Mouse (Mus musculus) ovary, postnatal 36 days (tissue): ENCODE measurements around the gene Dhx32.

Experiments
- DNase-seq: peaks from one replicate; pipeline ENCODE4 v3.0.0; 2022; ENCODE audit warnings: low spot score, mixed read lengths

Dhx32 gene

DNA sequence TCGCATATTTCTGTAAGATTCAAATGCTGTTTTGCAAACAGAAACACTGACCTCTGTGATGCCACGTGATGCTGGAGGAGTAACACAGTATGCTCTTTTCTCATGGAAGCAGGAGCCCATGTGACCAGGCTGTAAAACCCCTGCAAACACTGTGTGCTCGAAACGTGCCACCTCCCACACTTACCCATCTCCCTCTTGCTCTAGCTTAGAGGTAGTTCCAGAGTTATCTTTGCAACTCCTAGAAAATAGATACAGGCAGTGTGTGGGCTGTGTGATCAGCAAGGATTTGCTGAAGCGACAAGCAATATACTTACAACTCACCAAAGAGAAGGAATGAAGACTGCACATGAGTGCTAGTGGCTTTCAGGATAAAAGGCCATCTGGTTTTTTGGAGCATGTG is 14.0 kb downstream of the Dhx32 start:
- DNase-seq: no peak

DNA sequence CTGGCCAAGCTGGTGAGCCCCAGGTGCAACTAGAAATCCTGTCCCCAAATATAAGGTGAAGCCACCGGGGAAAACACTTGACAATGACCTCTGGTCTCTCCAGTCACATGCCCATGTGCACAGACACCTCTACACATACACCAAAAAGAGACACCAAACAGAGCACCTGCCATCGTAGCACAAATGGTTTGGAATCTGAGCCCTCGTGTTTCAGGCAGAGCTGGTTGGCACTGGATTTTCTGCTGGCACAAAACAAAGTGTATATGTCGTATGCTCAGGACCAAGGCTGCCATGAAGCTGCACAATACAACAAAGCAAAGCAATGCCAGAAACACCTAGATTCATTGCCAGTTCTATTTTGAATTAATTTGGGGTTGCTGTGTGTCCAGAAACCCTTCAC is 14.5 kb downstream of the Dhx32 start:
- DNase-seq: no peak

DNA sequence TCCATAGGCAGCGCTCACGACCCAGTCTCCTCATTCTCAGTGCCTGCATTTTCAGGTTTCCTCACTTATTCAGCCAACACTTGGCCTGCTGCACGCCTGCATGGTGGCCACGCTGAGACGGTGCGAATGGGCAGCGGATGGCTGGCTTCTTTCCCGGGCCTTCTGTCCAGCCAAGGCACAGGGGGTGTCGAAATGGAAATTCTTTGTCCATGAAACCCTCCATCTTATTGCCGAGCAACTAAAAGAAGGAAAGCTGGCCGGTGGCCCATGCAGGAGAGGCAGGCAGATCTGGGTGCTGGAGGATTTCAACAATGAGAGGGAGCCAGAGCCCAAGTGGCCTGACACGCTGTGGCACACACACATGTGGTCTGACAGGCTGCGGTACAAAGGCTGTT is 16.7 kb downstream of the Dhx32 start:
- DNase-seq: peak; percentile 65

DNA sequence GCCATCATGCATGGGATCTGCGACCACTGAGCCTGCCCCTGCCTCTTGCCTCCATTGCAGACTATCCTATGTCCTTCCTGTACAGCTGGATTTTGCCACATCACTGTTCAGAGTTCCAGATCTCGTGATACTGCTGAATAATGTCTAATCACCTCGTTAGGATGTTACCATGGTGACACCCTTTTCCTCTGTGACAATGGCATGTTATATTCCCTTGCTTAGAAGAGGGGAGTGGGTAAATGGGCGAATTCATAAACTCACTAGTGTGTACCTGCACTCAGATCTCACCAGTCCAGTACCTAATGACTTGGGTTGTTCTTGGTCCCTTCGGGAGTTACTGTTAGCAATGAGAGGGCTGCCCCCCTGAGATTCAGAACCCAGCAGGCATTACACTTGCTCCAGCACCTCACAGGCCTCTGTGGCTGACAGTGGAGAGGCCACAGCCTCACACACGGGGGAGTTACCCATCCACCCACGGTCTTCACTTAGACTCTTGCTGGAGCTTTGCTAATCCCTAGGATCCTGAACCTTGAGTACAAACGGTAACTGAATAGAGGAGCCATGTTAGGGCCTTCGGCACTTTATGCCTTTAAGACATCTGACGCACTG is 17.2 kb downstream of the Dhx32 start:
- no peak for DNase-seq

DNA sequence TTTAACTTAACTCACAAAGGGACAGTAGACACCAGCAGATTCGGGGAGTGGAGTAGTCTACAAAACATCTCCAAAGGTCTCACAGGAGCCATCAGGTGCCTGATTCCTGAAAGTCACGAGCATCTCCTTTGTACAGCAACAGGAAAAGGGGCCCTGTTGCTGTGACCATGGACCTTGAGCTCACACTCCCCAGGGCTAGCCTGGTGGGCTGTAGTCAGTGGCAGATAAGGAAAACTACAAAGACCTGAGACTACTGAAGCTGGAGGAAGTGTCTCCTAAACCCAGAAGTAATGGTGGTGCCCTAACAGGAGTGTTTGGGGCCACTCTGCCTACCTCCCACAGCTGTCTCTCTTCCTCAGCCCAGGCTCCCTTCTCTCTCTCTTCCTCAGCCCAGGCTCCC is 18.1 kb downstream of the Dhx32 start:
- no peak for DNase-seq

DNA sequence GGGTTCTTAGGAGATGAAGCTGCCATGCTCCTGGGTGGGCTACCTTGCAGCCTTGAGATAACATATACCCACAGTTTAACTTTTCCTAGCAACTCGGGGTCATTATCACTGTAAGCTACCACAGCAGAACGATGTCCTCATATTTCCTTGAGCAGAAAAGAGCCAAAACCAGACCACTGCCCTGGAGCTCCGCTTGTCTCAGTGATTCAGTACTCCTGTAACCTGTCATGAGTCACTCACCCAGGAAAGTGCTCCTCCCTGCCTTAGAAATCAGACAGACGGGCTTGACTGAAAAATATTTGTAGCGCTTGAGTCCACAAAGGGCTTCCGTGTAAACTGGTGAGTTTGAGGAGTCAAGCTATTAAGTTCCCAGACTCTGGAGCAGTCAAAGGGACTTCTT is 19.8 kb downstream of the Dhx32 start:
- DNase-seq: no peak

DNA sequence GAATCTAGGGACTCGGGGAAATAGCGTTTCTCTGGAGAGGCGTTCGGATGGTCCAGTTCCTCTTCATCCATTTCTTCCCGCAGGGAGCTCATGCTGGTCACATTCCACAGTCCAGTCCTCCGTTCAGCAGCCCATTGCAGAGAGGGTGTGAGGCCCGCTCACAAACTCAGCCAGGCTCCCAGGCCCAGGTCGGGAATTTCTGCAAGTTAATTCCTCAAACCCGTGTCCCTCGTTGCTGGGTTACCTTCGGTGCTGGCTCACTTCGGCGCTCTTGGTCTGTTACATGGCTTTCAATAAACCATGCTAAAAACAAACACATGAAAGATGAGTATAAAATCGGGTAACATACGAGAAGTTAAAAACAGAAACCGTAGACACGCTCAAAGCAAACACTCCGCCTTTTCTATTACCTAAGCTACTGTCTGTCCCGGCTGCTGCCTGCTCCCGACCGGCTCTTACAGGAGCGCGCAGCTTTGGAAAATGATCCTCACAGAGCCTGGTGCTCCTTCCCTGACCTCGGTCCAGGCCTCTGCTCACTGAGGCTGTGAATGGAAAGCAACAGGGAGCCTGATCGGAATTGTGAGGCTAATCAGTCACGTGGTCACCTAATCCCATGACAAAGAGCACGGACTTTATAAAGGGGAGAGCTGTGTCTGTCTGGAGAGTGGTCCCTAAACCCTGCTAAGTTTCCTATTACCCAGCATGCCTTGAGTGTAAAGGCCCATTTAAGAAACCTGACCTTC is 22.7 kb downstream of the Dhx32 start:
- DNase-seq: no peak

DNA sequence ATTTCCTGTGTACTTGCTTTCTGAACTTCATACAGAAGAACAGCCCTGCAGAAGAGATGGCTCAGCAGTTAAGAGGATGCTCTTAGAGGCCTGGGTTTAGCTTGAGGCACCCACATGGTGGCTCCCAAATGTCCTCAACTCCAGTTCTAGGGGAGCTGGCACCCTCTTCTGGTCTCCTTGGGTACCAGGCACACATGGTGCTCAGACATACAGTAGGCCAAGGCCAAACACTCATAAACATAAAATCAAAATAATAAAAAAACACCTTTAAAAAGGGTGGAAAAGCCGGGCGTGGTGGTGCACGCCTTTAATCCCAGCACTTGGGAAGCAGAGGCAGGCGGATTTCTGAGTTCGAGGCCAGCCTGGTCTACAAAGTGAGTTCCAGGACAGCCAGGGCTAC is 23.8 kb downstream of the Dhx32 start:
- no peak for DNase-seq

DNA sequence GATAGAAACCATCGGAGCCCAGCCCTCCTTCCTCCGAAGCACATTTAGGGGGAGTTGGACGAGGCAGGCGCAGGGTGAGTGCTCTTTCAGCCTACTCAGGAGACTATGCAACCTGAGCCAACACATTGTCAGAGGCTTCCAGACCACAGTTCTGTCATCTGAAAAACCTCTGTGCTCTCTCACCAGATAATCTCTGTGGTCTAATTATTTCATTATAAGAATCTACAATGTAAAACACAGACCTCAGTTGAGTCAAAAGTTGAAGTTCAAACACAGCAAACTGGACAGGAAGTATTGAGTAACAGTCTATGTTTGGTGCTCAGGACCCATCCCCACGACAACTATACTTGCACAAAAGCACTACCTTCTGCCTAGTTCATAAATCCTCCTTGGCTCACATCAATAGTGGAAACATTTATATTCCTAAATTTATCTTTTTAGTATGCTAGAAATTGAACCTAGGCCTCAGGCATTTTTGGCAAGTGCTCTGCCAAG is 24.5 kb downstream of the Dhx32 start:
- no peak for DNase-seq

DNA sequence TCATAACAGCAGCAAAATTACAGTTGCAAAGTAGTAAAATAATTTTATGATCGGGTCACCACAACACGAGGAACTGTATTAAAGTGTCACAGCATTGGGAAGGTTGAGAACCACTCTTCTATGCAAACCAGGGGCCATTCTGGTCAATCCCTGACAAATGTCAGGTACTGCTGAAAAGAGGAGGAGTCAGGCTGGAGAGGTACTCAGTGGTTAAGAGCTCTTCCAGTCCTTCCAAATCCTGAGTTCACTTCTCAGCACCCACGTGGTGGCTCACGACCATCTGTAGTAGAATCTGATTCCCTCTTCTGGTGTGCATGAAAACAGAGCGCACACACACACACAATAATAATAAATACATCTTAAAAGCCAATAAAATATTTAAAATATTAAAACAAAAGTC is 31.4 kb downstream of the Dhx32 start:
- no peak for DNase-seq

DNA sequence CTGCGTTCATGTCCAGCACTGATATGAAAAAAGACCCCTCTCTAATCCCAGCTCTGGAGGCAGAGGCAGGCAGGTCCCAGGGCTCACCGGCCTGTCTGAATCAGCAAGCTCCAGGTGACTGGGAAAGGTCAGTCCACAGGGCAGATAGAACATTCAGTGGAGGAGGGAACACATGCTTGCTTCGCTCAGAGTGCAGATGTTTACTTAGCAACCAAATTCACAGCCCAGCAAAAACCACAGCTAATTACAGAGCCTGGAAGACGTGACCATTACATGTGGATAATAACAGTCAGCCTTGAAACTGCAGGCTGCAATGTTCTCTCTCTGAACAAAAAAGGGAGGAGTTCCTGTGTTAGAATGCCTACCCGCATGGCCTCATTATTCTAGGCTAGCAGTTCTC is 31.9 kb downstream of the Dhx32 start:
- no peak for DNase-seq

DNA sequence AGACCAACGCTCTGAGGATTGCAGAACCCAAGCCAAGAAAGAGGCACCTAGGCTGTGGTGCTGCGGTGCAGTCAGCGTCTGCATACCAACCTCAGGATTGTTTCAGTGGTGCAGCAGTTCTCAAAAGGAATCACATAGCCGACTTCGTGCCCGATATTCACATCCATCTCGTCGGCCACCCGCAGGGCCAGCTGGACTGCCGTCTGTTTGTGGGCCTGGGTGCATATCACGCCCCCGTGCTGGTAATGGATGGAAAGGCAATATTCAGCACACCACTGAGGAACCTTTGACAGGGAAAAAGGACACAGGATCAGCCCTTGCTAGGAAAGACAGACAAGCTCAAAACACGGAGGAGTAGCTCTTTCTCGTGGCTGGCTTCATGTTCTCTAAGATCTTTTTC is 33.8 kb downstream of the Dhx32 start:
- DNase-seq: no peak

DNA sequence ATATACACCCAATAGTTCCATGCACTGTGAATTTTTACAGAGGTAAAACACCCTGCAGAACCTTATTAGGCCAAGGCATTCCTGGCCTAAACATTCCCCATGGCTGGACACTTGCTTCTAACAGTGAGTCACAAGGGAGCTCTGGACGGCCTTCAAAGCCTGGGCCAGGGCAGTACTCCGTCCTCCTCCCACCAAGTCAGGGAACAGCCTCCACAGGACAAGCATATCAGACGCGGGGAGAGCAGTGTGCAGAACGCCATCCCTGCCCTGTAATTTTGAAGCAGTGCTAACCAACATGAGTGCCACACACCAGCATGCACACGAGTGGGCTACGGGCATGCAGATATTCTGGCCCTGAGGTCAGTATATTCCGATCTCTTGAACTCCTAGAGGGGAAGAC is 35.2 kb downstream of the Dhx32 start:
- DNase-seq: peak; percentile 51

DNA sequence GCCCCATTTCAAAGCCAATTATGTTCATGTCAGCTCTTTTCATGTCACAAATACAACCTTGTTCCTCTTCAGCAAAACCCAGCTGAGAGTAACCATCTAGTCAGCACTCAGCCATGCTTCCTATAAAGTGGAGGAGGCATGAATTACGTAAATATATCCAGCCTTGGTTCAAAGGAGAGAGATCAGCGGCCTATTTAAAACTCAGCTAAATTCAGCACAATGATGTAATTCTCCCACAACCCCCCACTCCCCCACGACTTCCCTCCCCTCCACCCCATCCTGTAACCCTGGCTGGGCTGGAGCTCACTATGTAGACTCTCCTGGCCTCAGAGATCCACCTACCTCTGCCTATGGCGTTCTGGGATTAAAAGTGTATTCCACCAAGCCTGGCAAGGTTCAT is 37.8 kb downstream of the Dhx32 start:
- no peak for DNase-seq

DNA sequence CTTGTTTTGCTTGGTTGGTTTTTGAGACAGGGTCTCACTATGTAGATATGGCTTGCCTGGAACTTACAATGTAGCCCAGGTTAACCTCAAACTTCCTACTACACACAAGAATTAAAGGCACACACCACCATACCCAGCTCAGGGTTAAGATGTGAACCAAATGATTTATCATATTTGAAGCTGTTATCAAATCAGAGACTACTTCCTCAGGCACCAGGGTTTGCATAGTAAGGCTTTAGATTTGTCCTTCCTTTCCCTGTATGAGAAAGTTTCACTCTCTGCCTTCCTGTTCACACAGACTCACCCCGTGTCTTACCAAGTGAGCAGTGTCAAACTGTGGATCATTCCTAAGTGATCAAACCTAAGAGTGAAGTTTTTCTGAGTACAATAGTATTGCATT is 38.3 kb downstream of the Dhx32 start:
- no peak for DNase-seq

DNA sequence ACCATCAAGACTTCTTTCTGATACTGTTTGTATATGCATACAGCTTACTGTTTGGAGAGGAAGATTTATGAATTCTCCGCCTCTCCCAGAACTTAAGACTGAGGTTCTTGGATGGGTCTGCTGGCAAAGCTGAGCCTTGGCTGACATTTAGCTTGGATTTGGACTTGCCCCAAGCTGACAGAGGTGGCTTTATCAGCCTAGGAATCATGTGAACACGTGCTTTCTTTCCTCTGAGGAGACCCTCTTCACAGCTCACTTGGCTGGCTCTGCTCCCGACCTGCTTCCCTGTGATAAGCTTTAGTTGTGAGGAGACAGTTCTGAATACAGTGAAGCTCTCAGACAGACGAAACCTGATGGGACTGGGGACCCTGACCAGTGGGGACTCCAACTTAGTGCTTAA is 38.9 kb downstream of the Dhx32 start:
- DNase-seq: no peak

DNA sequence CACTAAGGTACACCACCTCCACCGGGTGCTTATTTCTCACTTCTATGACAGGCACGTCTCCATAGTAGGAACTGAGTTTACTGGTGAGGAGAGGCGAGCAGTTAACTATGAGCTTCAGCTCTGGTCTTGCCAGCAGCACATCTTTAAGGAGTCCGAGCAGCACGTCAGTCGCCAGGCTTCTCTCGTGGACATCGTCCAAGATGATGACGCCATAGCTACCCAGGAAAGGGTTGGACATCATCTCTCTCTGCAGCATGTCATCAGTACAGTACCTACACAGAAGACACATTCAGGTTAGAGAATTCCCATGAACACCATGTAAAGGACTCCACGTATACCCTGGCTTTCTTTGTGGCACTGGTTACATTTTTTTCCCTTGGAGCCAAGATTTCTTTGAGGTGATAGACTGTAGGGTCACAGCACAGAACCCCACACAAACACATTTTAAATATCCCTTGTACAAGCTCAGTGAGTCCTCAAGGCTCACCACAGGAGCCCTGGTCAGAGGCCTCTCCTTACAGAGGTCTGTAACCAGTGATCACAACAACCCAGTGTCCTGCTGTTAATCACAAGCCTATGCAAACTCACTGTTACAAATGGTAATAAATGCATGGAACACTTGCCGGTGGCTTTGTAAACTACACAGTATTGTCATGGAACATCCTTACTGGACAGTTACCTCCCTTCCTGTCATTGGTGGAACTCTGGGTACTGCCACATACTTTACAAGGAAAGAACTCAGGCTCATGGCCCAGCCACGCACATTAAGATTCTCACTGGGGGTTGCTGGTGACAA is 39.8 kb downstream of the Dhx32 start:
- no peak for DNase-seq

DNA sequence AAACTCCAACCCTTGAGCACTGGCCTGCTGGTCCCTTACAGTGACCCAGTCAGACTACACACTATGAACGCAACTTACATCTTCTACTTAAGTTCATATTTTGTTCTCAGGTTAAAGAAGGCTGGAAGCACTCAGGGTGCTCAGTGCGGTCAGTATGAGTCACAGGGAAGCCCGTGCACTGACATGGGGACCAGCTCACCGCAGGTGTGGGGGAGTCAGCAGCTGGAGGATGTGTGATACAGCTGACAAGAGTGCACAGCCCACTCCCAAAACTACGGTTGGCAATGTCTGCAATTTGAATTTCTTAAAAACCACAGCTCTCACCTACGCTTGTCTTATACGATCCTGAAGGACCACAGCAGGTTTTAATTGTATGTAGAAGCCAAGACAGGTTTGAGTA is 42.0 kb downstream of the Dhx32 start:
- DNase-seq: no peak

DNA sequence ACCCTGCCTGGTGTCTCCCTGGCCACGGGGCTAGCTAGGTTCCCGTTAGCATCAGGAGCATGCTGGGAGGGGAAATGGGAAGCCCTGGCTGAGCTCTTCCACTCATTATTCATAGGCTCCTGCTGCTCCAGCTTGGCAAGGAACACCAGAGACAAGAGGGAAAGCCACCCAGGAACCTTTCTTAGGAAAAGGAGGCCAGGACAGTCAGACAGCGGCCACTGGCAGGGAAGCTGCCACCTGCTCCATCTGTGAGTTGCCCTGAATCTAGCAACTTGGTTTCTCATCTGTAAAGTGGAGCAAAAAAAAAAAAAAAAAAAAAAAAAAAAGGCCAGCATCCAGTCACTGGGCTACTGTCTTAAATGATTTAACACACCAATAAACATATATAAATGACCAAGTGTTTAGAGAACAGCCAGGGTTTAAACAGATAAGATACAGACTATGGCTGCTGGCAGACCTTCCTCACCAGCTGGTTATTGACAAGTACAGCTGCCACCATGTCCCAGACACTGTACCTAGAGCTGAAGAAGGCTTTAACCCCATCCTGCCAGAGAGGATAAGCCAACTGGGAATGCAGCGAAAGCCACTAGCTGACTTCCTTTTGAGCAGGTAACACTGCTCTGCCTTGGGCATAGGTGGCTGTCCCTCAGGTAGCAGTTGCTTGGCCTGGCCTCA is 50.4 kb downstream of the Dhx32 start:
- DNase-seq: no peak

DNA sequence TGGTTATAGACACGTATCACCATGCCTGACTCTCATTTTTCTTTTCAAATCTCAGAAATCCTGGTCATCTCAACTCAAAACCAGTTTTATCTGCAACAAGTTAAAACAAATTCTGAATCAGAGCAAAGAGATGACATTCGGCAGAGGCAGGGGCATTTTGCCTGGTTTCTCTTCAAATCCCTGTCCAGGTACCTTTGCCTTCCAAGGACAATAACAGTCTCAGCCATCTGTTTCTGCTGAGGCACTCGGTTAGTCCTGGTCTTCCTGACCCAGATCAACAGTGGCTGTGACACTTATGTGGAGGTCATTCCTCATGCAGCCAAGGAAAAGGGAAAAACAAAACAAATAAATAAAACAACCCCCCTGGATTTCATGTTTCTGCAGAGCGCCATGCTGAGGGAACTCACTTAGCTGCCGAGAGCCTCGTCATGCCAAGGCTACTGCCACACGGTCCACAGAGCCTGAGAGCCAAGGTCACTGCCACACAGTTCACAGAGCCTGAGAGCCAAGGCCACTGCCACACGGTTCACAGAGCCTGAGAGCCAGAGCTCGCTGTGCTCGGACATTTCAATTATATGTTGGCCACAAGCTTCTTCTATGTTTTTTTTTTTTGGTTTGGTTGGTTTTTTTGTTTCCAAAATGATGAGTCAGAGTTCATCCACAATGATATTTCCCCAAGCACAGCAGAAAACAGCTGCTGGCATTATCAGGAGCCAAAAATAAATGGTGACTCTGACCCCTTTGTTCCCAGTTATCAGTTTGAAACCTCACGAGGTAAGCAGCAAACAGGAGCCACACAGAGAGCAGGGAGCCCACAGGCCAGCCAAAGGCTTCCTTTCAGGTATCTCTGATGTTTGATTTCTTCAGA is 52.0 kb downstream of the Dhx32 start:
- DNase-seq: no peak

DNA sequence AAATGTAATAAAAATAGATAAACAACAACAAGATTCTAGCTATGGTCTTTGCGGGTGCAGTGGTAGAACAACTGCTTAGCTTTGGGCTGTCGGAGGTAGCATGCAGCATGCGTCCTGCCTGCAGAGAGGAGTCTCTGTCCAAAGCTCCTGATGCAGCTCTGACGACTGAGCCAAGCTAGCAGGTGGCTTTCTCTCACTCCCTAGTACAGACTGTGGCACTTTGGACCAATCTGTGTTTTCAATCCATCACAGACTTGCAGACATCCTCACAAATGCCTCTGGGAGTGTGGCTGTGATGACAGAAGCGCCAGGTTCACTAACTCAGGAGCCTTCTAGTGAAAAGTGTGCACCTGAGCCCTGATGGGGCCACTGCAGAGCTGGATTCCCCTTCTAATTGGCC is 53.2 kb downstream of the Dhx32 start:
- DNase-seq: no peak

DNA sequence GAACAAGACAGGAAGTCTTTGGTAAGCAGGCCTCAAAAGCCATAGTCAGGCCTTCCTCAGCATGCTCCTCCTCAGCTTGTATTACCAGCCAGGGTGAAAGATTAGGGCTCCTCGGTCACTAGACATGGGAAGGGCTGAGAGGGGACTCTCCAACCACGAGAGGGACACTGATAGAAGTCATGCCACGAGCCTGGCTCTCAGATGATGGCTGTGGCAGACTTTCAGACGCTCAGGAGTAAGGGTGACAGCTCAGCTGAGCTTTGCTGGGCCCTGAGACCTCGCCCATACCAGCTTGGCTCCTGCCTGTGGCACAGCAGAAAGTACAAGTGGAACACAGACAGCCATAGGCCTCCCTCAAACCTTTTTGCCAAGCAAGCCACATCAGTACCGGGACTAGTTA is 55.5 kb downstream of the Dhx32 start:
- DNase-seq: no peak
